Mouse (Mus musculus) hindbrain, embryonic 12.5 days (tissue): ENCODE results near the gene Med24. TPM values are rescaled to one million over a fixed set of nuclear protein-coding genes. Genes with fewer than 3 reads are reported as not detected.
"Not testable (repeated sequence)": the region's sequence is repeated elsewhere in the genome, so short reads cannot be mapped to it uniquely, and the experiment has no call there.

Experiments used
- ATAC-seq: fragments of 200-750 bp; cut with Nextera tagmentation; 2 replicates; pipeline ENCODE4 v1.8.0; 2017; ENCODE audit warnings: moderate TSS enrichment; ENCODE audit not compliant: low FRiP score
- H3K27ac ChIP-seq: fragments of 300-500 bp; sonication (generic); 2 replicates; pipeline ENCODE4 v1.5.1; 2016; ENCODE audit warnings: mild to moderate bottlenecking
- H3K27me3 ChIP-seq: fragments of 300-500 bp; sonication (generic); 2 replicates; pipeline ENCODE4 v1.6.1; 2016; ENCODE audit warnings: mild to moderate bottlenecking
- H3K36me3 ChIP-seq: fragments of 300-500 bp; sonication (generic); 2 replicates; pipeline ENCODE4 v1.6.1; 2016; ENCODE audit warnings: mild to moderate bottlenecking
- H3K4me1 ChIP-seq: fragments of 300-500 bp; sonication (generic); 2 replicates; pipeline ENCODE4 v1.6.1; 2016
- H3K4me2 ChIP-seq: fragments of 300-500 bp; sonication (generic); replicated peaks from 2 replicates; pipeline ENCODE4 v1.6.1; 2016; ENCODE audit warnings: mild to moderate bottlenecking
- H3K4me3 ChIP-seq: fragments of 300-500 bp; sonication (generic); 2 replicates; pipeline ENCODE4 v1.5.1; 2016; ENCODE audit warnings: mild to moderate bottlenecking
- H3K9ac ChIP-seq: fragments of 300-500 bp; sonication (generic); 2 replicates; pipeline ENCODE4 v1.6.1; 2016; ENCODE audit warnings: mild to moderate bottlenecking, moderate library complexity
- H3K9me3 ChIP-seq: fragments of 300-500 bp; sonication (generic); replicated peaks from 2 replicates; pipeline ENCODE4 v1.6.1; 2016; ENCODE audit warnings: mild to moderate bottlenecking
- WGBS: fragments of 180-500 bp; shearing (Covaris S2); methylation state at CpG from one replicate; pipeline ENCODE4 v1.1.7; 2016; 5-methylcytosine and 5-hydroxymethylcytosine counted together
- polyA plus RNA-seq: library from polyadenylated mRNA; unstranded; fragments of >200 nt; fragmentation: Nextera tagmentation; extraction: Ambion mirVana; gene quantifications from 2 replicates; pipeline ENCODE4 v1.2.1, GENCODE M21; 2016

Gene Med24
- polyA plus RNA-seq, 1 experiment from 2014 or later = 85.0 TPM

DNA sequence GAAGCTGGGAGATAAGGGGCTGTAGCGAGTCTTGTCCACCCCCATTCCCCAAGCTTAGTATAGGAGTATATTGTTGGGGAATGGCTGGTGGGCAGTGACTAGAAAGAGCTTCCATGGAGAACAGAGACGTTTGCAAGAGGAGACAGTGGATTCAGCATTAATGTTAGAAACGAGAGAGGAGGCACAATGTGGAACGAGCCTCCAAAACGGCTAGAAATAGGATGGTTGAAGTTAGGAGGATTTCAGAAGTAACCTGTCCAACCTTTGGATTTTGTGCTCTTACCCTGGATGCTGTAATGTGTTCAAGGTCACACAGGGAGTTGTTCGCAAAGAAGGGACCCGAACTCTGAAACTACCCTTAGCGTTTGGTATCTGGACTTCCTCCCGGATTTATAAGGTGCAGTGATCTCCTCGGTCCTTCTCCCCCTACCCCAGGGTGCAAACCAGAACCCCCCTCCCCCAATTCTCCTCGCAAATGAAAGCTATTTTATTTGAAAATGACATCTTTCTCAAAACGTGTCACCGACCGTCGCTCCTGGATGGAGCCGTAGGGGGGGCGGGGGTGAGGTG, 11.9 kb upstream of the Med24 start:
- no peaks in the 10 kb centered on the region for H3K9me3 ChIP-seq
- WGBS = under 1% methylated on average over 17 of the region's 17 CpGs
- H3K4me3 ChIP-seq = peak overlapping the region; percentile 83
- H3K27me3 ChIP-seq = no peaks in the 10 kb centered on the region
- ATAC-seq = no peak
- peaks cover 70% of the 10 kb centered on the region for H3K4me1 ChIP-seq
- peak overlapping the region; percentile 99 for H3K27ac ChIP-seq
- no peaks in the 10 kb centered on the region for H3K36me3 ChIP-seq
- H3K4me2 ChIP-seq = peak overlapping the region; percentile 88
- peak overlapping the region; percentile 94 for H3K9ac ChIP-seq

DNA sequence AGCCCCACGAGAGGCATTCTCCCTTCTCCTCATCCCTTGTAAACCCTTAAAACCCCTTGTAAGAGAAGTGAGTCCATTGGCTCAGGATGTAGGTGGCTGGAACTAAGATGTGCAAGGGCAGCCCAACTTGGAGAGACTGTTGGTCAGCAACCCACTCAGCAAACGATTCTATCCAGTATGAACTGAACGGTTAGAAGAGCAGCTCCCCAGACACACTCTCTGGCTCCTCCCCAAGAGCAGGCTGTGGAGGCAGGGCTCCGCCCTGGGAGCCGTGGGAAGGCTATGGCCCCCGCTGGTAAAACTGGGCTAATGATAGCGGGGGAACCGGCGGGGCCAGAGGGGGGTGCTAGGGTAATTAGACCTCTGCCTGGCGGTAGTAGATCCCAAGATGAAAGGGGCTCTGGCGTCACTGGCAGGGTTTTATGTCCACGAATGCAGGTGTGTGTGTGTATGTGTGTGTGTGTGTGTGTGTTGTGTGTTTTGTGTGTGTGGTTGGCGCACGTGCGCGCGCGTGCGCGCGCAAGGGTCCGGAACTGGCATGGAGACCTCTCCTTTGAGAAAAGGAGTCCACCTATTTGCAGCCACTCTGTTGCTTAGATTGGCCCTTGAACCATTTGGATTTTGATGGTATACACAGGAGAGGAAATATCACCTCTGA, 11.3 kb upstream of the Med24 start, which contains the start of gene Thra:
Thra (plus strand) TSS at position 246 of the 658 bp plus-strand sequence.
- Histone ChIP-seq H3K4me2 (peak within 1 kb of the TSS; percentile 88), H3K9ac (peak within 1 kb of the TSS; percentile 94), H3K27ac (peak within 1 kb of the TSS; percentile 99), H3K36me3 (no peaks in the 10 kb centered on the region), H3K4me3 (peak within 1 kb of the TSS; percentile 83), H3K27me3 (no peaks in the 10 kb centered on the region), H3K9me3 (no peaks in the 10 kb centered on the region), H3K4me1 (peaks cover 64% of the 10 kb centered on the region)
- ATAC-seq = peak; percentile 41
- under 1% methylated on average over 22 of the region's 22 CpGs for WGBS

DNA sequence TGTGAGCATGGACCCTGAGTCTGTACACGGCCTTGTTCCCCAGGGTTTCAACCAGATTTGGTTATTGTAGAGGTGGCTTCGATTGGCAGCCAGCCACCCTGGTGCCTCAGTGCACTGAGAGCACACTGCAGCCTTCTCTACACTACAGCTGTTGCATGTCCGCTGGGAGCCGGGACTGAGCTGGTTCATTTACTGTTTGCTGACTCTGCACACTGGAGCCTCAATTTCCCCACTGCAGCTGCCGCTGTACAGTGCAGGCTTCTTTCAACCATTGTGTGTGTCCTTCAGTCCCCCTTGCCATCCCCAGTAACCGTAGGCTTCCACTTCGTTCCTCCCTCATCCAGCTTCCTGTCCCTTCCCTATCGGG, 10.8 kb upstream of the Med24 start:
- H3K9me3 ChIP-seq = no peaks in the 10 kb centered on the region
- no peaks in the 10 kb centered on the region for H3K27me3 ChIP-seq
- WGBS = 4% methylated on average over 8 of the region's 8 CpGs

DNA sequence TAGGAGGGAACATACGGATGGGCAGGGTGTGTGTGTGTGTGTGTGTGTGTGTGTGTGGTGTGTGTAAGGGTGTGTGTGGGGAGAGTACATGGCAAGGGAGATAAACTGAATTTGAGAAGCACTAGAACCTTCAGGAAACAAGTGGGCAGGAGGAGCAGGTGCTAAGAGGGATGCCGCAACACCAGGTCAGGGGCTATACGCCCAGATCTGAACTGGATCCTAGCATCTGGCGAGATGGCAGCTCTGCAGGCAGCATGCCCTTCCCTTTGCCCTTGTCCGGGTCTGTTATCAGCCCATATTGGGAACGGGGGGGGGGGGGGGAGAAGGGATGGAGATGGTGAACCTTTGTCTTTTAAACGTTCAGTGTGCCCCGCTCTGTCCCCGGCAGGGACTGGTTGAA, 9.7 kb upstream of the Med24 start:
- Histone ChIP-seq H3K9ac (no peak overlapping the region; the same call in 1 of the 2 replicates), H3K4me1 (peaks cover 48% of the 10 kb centered on the region), H3K36me3 (no peaks in the 10 kb centered on the region), H3K27me3 (no peaks in the 10 kb centered on the region), H3K4me2 (no peak overlapping the region), H3K4me3 (no peak overlapping the region), H3K27ac (peak overlapping the region; percentile 81), H3K9me3 (peaks cover 6% of the 10 kb centered on the region; the same call in 1 of the 2 replicates)
- 55% methylated on average over 9 of the region's 9 CpGs for WGBS
- ATAC-seq = no peak

More for the DNA sequence above, 10.8 kb upstream of the Med24 start:
- Histone ChIP-seq H3K27ac (peak overlapping the region; percentile 99), H3K4me1 (peaks cover 59% of the 10 kb centered on the region), H3K9ac (0 out of 2 replicates have a peak overlapping the region, but pooled peaks have one; percentile 94), H3K4me3 (peak overlapping the region; percentile 83), H3K36me3 (no peaks in the 10 kb centered on the region), H3K4me2 (peak overlapping the region; percentile 88)
- ATAC-seq = 0 out of 2 replicates have a peak, but pooled peaks have one; percentile 9

DNA sequence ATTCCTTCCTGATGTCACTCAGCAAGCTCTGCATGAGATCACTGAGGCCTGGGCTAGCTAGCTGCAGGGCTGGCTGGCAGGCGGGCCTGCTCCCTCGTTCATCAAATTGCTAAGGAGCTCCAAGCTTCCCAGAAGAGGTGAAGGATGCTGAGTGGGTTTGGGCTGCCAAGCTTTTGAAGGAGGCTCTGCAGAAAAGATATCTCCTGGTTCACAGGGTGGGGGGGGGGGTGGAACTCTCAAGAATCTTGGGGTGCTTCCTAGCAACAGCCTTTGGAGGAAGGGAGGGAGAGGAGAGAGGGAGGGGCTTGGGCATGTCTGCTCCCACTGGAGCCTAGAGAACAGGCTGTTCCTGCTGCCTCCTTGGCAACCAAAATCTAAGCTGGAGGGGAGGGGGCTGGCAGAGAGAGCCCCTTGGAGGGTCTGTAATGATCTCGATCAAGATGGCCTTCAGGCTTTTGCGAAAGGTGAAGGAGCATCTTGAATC, 9.2 kb upstream of the Med24 start:
- Histone ChIP-seq H3K4me2 (no peak overlapping the region), H3K4me3 (no peak overlapping the region), H3K27me3 (no peaks in the 10 kb centered on the region), H3K36me3 (no peaks in the 10 kb centered on the region), H3K9ac (no peak overlapping the region; the same call in 1 of the 2 replicates), H3K9me3 (peaks cover 6% of the 10 kb centered on the region; the same call in 1 of the 2 replicates), H3K27ac (peak overlapping the region; percentile 81), H3K4me1 (peaks cover 43% of the 10 kb centered on the region)
- 19% methylated on average over 4 of the region's 4 CpGs for WGBS
- no peak for ATAC-seq

DNA sequence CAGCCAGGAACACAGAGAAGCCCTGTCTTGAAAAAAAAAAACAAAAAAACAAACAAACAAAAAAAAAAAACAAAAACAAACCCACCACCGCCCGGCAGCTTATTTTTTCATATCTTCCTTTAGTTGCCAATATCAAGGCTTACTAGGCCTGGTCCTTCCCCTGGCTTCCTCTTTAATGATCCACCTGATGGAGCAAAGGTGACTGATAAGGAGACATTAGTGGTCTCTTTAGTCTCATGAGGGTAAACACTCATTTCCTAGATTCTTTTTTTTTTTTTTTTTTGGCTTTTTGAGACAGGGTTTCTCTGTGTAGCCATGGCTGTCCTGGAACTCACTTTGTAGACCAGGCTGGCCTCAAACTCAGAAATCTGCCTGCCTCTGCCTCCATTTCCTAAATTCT, 8.0 kb upstream of the Med24 start:
- H3K36me3 ChIP-seq, H3K27me3 ChIP-seq, H3K4me3 ChIP-seq, ATAC-seq, H3K27ac ChIP-seq, H3K9ac ChIP-seq, H3K9me3 ChIP-seq, H3K4me2 ChIP-seq: not testable (repeated sequence)
- peaks cover 33% of the 10 kb centered on the region for H3K4me1 ChIP-seq
- WGBS = 94% methylated on average over 2 of the region's 2 CpGs

DNA sequence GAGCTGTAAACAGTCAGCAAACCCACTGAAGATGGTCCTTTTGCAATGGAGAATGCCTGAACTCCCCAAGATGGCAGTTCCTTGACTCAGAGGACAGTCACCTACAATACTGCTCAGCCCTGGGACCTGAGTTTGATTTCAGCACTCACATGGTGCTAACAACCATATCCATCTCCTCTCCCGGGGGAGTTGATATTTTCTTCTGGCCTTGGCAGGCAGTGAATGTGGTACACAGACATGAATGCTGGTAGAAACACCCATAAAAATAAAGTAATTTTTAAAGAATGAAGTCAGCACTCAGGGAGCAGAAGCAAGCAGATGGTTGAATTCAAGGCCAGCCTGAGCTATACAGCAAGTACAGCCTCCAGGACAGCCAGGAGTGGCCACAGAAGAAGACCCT, 6.9 kb upstream of the Med24 start:
- Histone ChIP-seq H3K9me3 (peaks cover 6% of the 10 kb centered on the region; the same call in 1 of the 2 replicates), H3K4me1 (peaks cover 30% of the 10 kb centered on the region), H3K36me3 (no peaks in the 10 kb centered on the region), H3K9ac (no peak overlapping the region), H3K27me3 (no peaks in the 10 kb centered on the region), H3K27ac (no peak overlapping the region), H3K4me3 (no peak overlapping the region), H3K4me2 (no peak overlapping the region)
- no peak for ATAC-seq
- WGBS = 88% methylated on average over 1 of the region's 1 CpGs

DNA sequence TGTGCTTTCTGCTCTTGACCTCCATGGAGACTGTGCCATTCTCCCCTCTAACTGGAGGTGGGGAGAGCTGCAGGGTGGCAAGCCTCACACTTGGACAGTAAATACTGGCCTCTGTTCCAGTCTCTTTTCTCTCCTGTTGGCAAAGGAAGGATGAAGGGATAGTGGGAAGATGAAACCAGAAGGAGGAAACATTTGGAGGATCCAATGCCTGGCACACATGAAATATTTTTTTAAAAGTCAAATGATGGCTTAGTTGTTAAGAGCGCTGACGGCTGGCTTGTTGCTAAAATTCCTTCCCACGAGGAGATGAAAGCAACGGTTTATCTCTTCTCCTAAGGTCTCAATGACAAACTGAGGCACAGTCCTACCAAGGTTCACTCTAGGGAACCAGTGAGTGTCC, 5.9 kb upstream of the Med24 start:
- peaks cover 6% of the 10 kb centered on the region; the same call in 1 of the 2 replicates for H3K9me3 ChIP-seq
- peaks cover 19% of the 10 kb centered on the region for H3K4me1 ChIP-seq
- WGBS = 89% methylated on average over 4 of the region's 4 CpGs
- no peak overlapping the region for H3K4me3 ChIP-seq
- no peaks in the 10 kb centered on the region for H3K27me3 ChIP-seq
- H3K4me2 ChIP-seq = no peak overlapping the region
- ATAC-seq = no peak
- no peaks in the 10 kb centered on the region for H3K36me3 ChIP-seq
- no peak overlapping the region for H3K9ac ChIP-seq
- H3K27ac ChIP-seq = no peak overlapping the region

DNA sequence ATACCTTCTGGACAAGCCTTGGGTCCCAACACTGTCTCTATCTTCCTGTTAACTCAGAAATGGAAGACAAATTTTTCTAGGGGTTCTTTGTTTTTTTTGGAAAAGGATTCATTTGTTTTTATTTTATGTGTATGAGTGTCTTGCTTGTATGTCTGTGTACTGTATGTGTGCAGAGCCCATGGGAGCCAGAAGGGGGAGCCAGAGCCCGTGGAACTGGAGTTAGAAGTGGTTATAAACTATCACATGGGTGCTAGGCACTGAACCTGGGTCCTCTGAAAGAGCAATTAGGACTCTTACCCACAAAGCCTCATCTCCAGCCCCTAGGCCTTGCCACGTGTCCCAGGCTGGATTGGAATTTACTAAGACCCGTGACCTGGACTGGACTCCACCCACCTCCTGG, 4.8 kb upstream of the Med24 start:
- Histone ChIP-seq H3K27ac (no peak overlapping the region), H3K27me3 (no peaks in the 10 kb centered on the region), H3K4me1 (peaks cover 11% of the 10 kb centered on the region), H3K36me3 (no peaks in the 10 kb centered on the region), H3K4me2 (no peak overlapping the region), H3K9ac (no peak overlapping the region), H3K9me3 (peaks cover 6% of the 10 kb centered on the region; the same call in 1 of the 2 replicates), H3K4me3 (no peak overlapping the region)
- no peak for ATAC-seq
- WGBS = 81% methylated on average over 3 of the region's 3 CpGs

DNA sequence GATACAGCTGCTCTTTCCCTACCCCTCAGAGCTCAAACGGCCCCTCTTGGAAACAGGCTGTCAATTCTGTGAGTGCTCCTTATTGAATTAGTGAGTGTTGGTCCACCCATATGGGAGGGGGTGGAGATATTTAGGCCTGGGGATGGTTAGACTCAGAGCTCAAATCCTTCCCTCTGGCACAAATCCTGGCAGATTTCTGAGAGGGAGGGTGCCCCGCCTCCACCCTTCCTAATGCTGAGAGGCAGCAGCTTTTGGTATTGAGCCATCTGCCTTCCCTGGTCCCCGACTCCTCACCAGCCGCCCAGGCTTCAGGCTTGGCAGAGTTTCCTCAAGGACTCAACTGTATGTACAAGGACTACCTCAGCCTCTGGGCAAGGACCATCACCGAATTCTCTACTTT, 1.9 kb upstream of the Med24 start:
- Histone ChIP-seq H3K4me2 (no peak overlapping the region), H3K36me3 (peaks cover 18% of the 10 kb centered on the region), H3K27me3 (no peaks in the 10 kb centered on the region), H3K9ac (no peak overlapping the region), H3K4me3 (no peak overlapping the region), H3K9me3 (peaks cover 6% of the 10 kb centered on the region; the same call in 1 of the 2 replicates), H3K27ac (no peak overlapping the region), H3K4me1 (peaks cover 7% of the 10 kb centered on the region)
- WGBS = 64% methylated on average over 5 of the region's 5 CpGs
- no peak for ATAC-seq

DNA sequence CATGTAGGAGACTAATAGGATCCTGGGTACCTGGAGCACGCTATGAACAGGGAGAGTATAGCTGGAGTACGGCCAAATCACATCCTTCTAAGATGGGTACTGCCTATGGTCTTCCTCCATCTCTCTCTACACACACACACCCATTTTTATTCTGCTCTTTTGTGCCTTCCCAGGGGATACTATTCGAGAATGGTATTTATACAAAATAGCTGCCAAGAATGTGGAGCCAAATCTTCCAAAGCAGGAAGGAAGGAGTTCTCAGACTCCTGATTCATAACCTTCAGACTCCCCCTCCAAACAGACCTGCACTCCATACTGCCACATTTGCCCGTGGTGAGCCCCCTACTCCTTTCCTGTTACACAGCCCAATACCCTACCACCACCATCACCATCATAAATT, 1.5 kb upstream of the Med24 start:
- H3K4me3 ChIP-seq = no peak overlapping the region
- peaks cover 22% of the 10 kb centered on the region for H3K36me3 ChIP-seq
- H3K4me2 ChIP-seq = no peak overlapping the region
- peaks cover 7% of the 10 kb centered on the region for H3K4me1 ChIP-seq
- no peak for ATAC-seq
- 73% methylated on average over 4 of the region's 4 CpGs for WGBS
- H3K9me3 ChIP-seq = peaks cover 6% of the 10 kb centered on the region; the same call in 1 of the 2 replicates
- H3K27ac ChIP-seq = no peak overlapping the region
- no peaks in the 10 kb centered on the region for H3K27me3 ChIP-seq
- H3K9ac ChIP-seq = no peak overlapping the region

DNA sequence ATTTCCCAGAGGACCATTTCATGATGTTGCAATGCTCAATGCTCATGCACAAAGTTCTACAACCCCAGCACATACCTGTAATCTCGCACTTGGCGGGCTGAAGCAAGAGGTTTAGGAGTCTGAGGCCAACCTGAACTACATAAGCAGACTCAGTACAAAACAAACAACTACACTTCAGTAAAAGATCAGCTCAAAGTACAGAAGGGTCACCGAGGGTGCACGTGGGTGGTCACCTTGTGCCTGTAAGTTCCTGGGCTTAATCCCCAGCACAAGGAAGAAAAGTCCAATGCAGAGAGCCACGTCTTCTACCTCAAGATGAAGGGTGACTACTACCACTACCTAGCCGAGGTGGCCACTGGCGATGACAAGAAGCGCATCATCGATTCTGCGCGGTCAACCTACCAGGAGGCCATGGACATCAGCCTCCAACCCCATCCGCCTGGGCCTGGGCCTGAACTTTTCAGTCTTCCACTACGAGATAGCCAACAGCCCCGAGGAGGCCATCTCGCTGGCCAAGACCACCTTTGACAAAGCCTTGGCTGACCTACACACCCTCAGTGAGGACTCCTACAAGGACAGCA, 3.2 kb downstream of the Med24 start:
- H3K36me3 ChIP-seq = peaks cover 49% of the 10 kb centered on the region
- no peaks in the 10 kb centered on the region for H3K27me3 ChIP-seq
- ATAC-seq = no peak
- H3K4me1 ChIP-seq = peaks cover 7% of the 10 kb centered on the region
- H3K4me2 ChIP-seq = no peak overlapping the region
- no peak overlapping the region for H3K4me3 ChIP-seq
- WGBS = 94% methylated on average over 15 of the region's 15 CpGs
- no peak overlapping the region for H3K9ac ChIP-seq
- no peak overlapping the region for H3K27ac ChIP-seq
- no peaks in the 10 kb centered on the region for H3K9me3 ChIP-seq
